In the genomic region with DNA sequence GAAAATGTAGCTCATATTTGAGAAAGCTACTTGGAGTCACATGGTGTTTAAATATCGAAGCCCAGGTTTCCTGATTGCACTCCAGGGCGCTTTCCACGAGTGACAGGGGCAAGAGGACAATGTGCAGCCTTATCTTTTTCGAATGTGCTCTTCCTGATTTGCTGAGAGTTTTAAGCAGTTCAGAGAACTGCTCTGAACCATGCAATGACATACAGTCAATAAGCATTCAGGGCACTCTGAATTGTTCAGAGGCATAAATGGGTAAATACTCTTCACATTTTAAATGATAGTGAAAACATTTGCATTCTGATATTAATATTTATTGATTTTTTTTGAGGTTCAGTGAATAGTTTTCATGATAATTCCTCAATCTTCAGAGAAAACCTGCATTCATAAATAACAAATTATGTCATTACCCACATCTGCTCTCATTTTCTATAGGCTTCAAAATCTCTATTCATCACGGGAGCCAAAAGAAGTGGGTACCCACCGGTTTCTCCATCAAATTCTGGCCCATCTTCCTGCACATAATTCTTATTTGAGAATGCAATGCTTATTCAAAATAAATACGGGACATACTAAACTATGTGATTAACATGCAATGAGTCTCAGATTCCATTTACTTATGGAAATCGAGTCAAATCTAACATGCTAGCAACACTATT, we compare ENCODE assay signal across 25 mouse cellular contexts.
DNase-seq lines count a peak whose midpoint lies in the region; ATAC-seq and TF ChIP-seq lines count a peak whose summit lies in the region.
"Had no signal": no experiment of that assay in that cellular context is flagged by ENCODE, and none has a peak within 500 bp of the region (broad histone marks: within the 10 kb centered on the region; RNA-seq: fewer than 3 reads in every experiment).

No protein-coding gene starts in this region.

- 75% methylated on average over 8 of the region's 8 CpGs for WGBS in forebrain, embryonic 14.5 days
- WGBS in forebrain, embryonic 11.5 days, result 81% methylated on average over 8 of the region's 8 CpGs
- WGBS in midbrain, embryonic 13.5 days, result 59% methylated on average over 8 of the region's 8 CpGs
- 60% methylated on average over 8 of the region's 8 CpGs for WGBS in midbrain, postnatal 0 days

- DNase-seq in CD4-positive, CD25-positive, alpha-beta regulatory T cell, adult 2 months (ENCODE audit: low read depth, low spot score), result peak; percentile 3
- peak; percentile 28 for DNase-seq in forebrain, embryonic 14.5 days (ENCODE audit: low spot score)
- DNase-seq in forebrain, embryonic 11.5 days (ENCODE audit: low spot score), result no peak
- DNase-seq in midbrain, postnatal 0 days (ENCODE audit: low spot score), result no peak
- DNase-seq in brain, embryonic 14.5 days (ENCODE audit: low read depth), result peak; percentile 58
- DNase-seq: adrenal gland, adult 2 months; adrenal gland, postnatal 14 days; cerebellum, adult 2 months; cerebellum, adult 9-11 months; cerebellum, postnatal 25 days; gastrocnemius, postnatal 10 days; gastrocnemius, postnatal 36 days; heart, adult 2 months; heart, postnatal 14 days; heart, postnatal 4 days had no signal

- H3K9me3 ChIP-seq in forebrain, embryonic 14.5 days (replicated peaks; ENCODE audit: control insufficient read depth, low read length), result no peaks in the 10 kb centered on the region
- no peaks in the 10 kb centered on the region for H3K9me3 ChIP-seq in forebrain, embryonic 11.5 days (ENCODE audit: control insufficient read depth, low read length)
- H3K9me3 ChIP-seq in midbrain, embryonic 13.5 days, result no peaks in the 10 kb centered on the region
- no peaks in the 10 kb centered on the region for H3K9me3 ChIP-seq in midbrain, postnatal 0 days (ENCODE audit: low read length)
- H3K9me3 ChIP-seq: embryonic facial prominence, embryonic 12.5 days; embryonic facial prominence, embryonic 15.5 days; heart, embryonic 10.5 days; heart, embryonic 13.5 days had no signal

- H3K4me3 ChIP-seq in forebrain, embryonic 14.5 days (ENCODE audit: low read depth, low read length), result no peak overlapping the region
- no peak overlapping the region for H3K4me3 ChIP-seq in forebrain, embryonic 11.5 days (ENCODE audit: low read depth, low read length)
- no peak overlapping the region for H3K4me3 ChIP-seq in midbrain, embryonic 13.5 days (replicated peaks)
- no peak overlapping the region for H3K4me3 ChIP-seq in midbrain, postnatal 0 days (ENCODE audit: low read depth, low read length)
- H3K4me3 ChIP-seq: embryonic facial prominence, embryonic 12.5 days; embryonic facial prominence, embryonic 15.5 days; heart, adult 2 months; heart, embryonic 10.5 days; heart, embryonic 13.5 days had no signal

- TF ChIP-seq CTCF in midbrain, postnatal 0 days (IDR thresholded peaks at IDR 0.05), result no peak
- TF ChIP-seq CTCF in brain, embryonic 14.5 days (IDR thresholded peaks at IDR 0.05; ENCODE audit: borderline replicate concordance, extremely low read depth, insufficient read depth, insufficient read length), result no peak

- no peak overlapping the region for H3K27ac ChIP-seq in forebrain, embryonic 14.5 days (ENCODE audit: low read depth, low read length)
- H3K27ac ChIP-seq in forebrain, embryonic 11.5 days (ENCODE audit: low read depth, low read length), result no peak overlapping the region
- no peak overlapping the region for H3K27ac ChIP-seq in midbrain, embryonic 13.5 days
- no peak overlapping the region for H3K27ac ChIP-seq in midbrain, postnatal 0 days (ENCODE audit: low read depth, low read length)
- H3K27ac ChIP-seq: embryonic facial prominence, embryonic 12.5 days; embryonic facial prominence, embryonic 15.5 days; heart, adult 2 months; heart, embryonic 10.5 days; heart, embryonic 13.5 days; hindbrain, embryonic 14.5 days; hindbrain, postnatal 0 days had no signal

- no peak for ATAC-seq in CD4-positive, CD25-positive, alpha-beta regulatory T cell, adult 4 months
- peak; percentile 61 for ATAC-seq in forebrain, embryonic 14.5 days
- no peak for ATAC-seq in forebrain, embryonic 11.5 days (replicated peaks; ENCODE audit: low FRiP score)
- ATAC-seq in midbrain, embryonic 13.5 days, result 0 out of 2 replicates have a peak, but pooled peaks have one; percentile 48
- no peak for ATAC-seq in midbrain, postnatal 0 days (ENCODE audit: low FRiP score)
- ATAC-seq in cerebellum, adult (ENCODE audit: insufficient number of reproducible peaks, low FRiP score, low TSS enrichment), result no peak
- ATAC-seq: hindbrain, postnatal 0 days; intestine, embryonic 16.5 days had no signal

- no peaks in the 10 kb centered on the region for H3K4me1 ChIP-seq in forebrain, embryonic 14.5 days (ENCODE audit: control insufficient read depth, insufficient read depth, low read length)
- no peaks in the 10 kb centered on the region for H3K4me1 ChIP-seq in forebrain, embryonic 11.5 days (replicated peaks; ENCODE audit: control insufficient read depth, insufficient read depth, low read length)
- 0 out of 2 replicates have a peak, but pooled peaks cover 3% of the 10 kb centered on the region for H3K4me1 ChIP-seq in midbrain, embryonic 13.5 days (replicated peaks)
- H3K4me1 ChIP-seq in midbrain, postnatal 0 days (ENCODE audit: insufficient read depth, low read length), result no peaks in the 10 kb centered on the region
- H3K4me1 ChIP-seq: embryonic facial prominence, embryonic 12.5 days; embryonic facial prominence, embryonic 15.5 days; heart, embryonic 10.5 days; heart, embryonic 13.5 days had no signal

- TF ChIP-seq POLR2A in brain, embryonic 14.5 days (IDR thresholded peaks at IDR 0.05; ENCODE audit: borderline replicate concordance, extremely low read depth, insufficient read depth, insufficient read length, poor library complexity, severe bottlenecking), result no peak

- no peak overlapping the region for H3K9ac ChIP-seq in forebrain, embryonic 14.5 days (ENCODE audit: low read length)
- H3K9ac ChIP-seq in forebrain, embryonic 11.5 days (ENCODE audit: low read length), result no peak overlapping the region
- H3K9ac ChIP-seq in midbrain, embryonic 13.5 days (replicated peaks), result no peak overlapping the region
- H3K9ac ChIP-seq in midbrain, postnatal 0 days (replicated peaks; ENCODE audit: low read length, poor library complexity, severe bottlenecking), result no peak overlapping the region
- H3K9ac ChIP-seq: embryonic facial prominence, embryonic 12.5 days; embryonic facial prominence, embryonic 15.5 days; heart, embryonic 13.5 days; hindbrain, embryonic 14.5 days had no signal

- H3K27me3 ChIP-seq in forebrain, embryonic 14.5 days (replicated peaks; ENCODE audit: control insufficient read depth, insufficient read depth, low read length), result no peaks in the 10 kb centered on the region
- no peaks in the 10 kb centered on the region for H3K27me3 ChIP-seq in forebrain, embryonic 11.5 days (ENCODE audit: control insufficient read depth, insufficient read depth, low read length)
- no peaks in the 10 kb centered on the region for H3K27me3 ChIP-seq in midbrain, embryonic 13.5 days
- no peaks in the 10 kb centered on the region for H3K27me3 ChIP-seq in midbrain, postnatal 0 days (ENCODE audit: insufficient read depth, low read length)
- H3K27me3 ChIP-seq: embryonic facial prominence, embryonic 12.5 days; embryonic facial prominence, embryonic 15.5 days; heart, embryonic 13.5 days had no signal

- no peak overlapping the region for H3K4me2 ChIP-seq in forebrain, embryonic 14.5 days (ENCODE audit: low read length)
- H3K4me2 ChIP-seq in forebrain, embryonic 11.5 days (ENCODE audit: low read depth, low read length, severe bottlenecking), result no peak overlapping the region
- H3K4me2 ChIP-seq in midbrain, embryonic 13.5 days (replicated peaks), result no peak overlapping the region
- H3K4me2 ChIP-seq in midbrain, postnatal 0 days (ENCODE audit: low read depth, low read length, poor library complexity, severe bottlenecking), result no peak overlapping the region
- H3K4me2 ChIP-seq: embryonic facial prominence, embryonic 12.5 days; embryonic facial prominence, embryonic 15.5 days; heart, embryonic 13.5 days; hindbrain, embryonic 14.5 days had no signal

- no peaks in the 10 kb centered on the region for H3K36me3 ChIP-seq in forebrain, embryonic 14.5 days (ENCODE audit: control insufficient read depth, insufficient read depth, low read length)
- no peaks in the 10 kb centered on the region for H3K36me3 ChIP-seq in forebrain, embryonic 11.5 days (ENCODE audit: control insufficient read depth, insufficient read depth, low read length)
- H3K36me3 ChIP-seq in midbrain, embryonic 13.5 days, result no peaks in the 10 kb centered on the region
- no peaks in the 10 kb centered on the region for H3K36me3 ChIP-seq in midbrain, postnatal 0 days (ENCODE audit: insufficient read depth, low read length)
- H3K36me3 ChIP-seq: embryonic facial prominence, embryonic 12.5 days; embryonic facial prominence, embryonic 15.5 days; heart, embryonic 10.5 days; heart, embryonic 13.5 days had no signal

Comparison
In these comparisons a context has a peak if more than half of its experiments do, and no peak if none do; other contexts are left out.
1. DNase-seq: peak in CD4-positive, CD25-positive, alpha-beta regulatory T cell, adult 2 months (single experiment), forebrain, embryonic 14.5 days (single experiment) and brain, embryonic 14.5 days (single experiment); none in forebrain, embryonic 11.5 days (single experiment) and midbrain, postnatal 0 days (single experiment).
2. ATAC-seq: peak in forebrain, embryonic 14.5 days (single experiment) and midbrain, embryonic 13.5 days (single experiment); none in CD4-positive, CD25-positive, alpha-beta regulatory T cell, adult 4 months (single experiment), forebrain, embryonic 11.5 days (single experiment), midbrain, postnatal 0 days (single experiment) and cerebellum, adult (single experiment).